Mouse (Mus musculus) ovary, postnatal 10 days (tissue): ENCODE measurements around the gene Chaf1a.
"Not testable (repeated sequence)": the region's sequence is repeated elsewhere in the genome, so short reads cannot be mapped to it uniquely, and the experiment has no call there.

Source experiments
- DNase-seq: peaks from one replicate; pipeline ENCODE4 v3.0.0; 2022; ENCODE audit warnings: low spot score

The Chaf1a gene

GRCm38 (mm10) chr17:56092312-56092711, 52.1 kb downstream of the Chaf1a start:
- DNase-seq = no peak

GRCm38 (mm10) chr17:56092794-56093193, 52.6 kb downstream of the Chaf1a start:
- no peak for DNase-seq

GRCm38 (mm10) chr17:56096883-56097282, 56.6 kb downstream of the Chaf1a start:
- no peak for DNase-seq

GRCm38 (mm10) chr17:56098180-56098579, 57.9 kb downstream of the Chaf1a start:
- DNase-seq = no peak

DNA sequence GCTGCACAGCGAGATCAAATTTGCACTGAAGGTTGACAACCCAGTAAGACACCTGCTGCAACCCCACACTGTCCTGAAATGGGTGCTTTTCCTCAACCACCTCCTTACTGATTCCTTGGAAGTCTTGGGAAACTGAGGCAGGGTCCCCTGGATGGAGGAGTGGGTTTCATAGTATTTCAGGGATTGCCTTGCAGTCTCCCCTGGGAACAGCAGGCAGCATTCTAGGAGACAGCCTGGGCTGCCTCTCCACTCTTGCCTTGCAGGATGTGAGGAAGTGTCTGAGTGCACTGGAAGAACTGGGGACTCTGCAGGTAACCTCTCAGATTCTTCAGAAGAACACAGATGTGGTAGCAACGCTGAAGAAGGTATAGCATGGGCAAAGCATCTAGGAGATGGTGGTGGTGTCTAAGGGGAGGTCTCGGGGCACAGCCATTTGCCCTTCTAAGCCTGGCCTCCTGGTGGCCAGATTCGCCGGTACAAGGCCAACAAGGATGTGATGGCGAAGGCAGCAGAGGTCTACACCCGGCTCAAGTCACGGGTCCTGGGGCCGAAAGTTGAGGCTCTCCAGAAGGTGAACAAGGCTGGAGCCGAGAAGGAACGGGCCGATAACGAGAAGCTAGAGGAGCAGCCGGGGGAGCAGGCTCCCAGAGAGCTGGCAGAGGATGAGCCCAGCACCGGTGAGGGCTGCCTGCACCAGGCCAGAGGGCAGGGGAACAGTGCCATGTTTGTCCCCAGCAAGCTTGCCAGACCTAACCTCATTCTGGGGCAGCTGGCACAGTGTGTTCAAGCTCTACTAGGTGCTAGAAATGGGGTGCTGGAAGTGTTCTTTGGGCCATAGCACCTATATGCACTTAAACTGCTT, 58.7 kb downstream of the Chaf1a start:
- no peak for DNase-seq

DNA sequence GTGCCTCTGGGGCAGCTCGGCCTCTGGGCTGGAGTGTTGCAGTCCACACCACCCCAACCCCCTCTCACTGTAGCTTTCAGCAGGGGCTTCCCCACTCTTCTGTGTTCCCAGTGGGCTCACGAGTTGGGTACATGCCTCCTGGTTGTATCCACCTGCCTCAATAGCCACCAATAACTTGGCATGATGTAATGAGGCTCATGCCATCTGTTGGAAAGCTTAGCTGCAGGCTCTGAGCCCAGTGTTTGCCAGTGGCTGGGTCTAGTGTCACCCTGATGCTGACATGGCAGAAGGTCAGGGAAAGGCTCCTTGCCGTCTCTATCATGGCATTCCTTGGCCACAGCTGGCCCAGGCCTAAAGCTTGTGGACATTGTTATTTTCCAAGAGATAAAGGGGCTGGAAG, 60.6 kb downstream of the Chaf1a start:
- DNase-seq = no peak

DNA sequence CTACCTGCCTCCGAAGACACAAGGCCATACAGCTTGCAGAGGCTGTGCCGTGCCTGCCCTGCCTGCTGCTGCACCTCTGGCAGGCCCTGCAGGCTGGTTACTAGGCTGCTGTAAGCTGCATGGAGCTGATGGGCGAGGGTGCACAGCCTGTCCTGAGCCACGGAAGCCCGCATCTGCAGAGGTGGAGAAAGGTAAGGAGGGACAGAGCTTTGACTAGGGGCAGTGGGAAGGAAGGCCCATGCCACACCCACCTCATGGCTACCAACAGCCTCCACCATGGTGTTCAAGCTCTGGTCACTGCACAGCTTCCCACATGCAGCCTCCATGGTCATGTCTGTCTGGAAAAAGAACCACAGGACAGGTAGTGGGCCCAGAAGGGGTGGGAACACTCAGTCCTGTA, 61.9 kb downstream of the Chaf1a start:
- DNase-seq = no peak

DNA sequence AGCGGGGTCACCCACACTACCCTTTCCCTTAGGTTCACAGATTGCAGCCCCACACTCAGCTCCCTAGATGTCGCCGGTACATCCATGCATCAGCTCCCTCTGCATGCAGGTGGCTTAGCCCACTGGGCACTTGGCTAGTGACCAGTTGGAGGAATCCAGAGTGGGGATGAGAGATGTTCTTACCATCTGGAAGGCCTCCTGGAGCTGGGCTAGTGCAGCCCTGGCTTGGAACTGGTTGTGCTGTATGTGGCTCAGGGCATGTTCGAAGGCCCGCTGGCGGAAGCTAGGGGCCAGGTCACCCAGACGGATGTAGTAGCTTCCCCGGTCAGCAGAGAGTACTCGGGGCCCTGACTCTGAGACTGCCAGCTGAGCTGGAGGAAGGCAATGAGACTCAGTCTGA, 62.7 kb downstream of the Chaf1a start:
- DNase-seq = no peak

GRCm38 (mm10) chr17:56103465-56104285, 63.4 kb downstream of the Chaf1a start:
- DNase-seq = no peak

GRCm38 (mm10) chr17:56104821-56105220, 64.6 kb downstream of the Chaf1a start:
- not testable (repeated sequence) for DNase-seq

DNA sequence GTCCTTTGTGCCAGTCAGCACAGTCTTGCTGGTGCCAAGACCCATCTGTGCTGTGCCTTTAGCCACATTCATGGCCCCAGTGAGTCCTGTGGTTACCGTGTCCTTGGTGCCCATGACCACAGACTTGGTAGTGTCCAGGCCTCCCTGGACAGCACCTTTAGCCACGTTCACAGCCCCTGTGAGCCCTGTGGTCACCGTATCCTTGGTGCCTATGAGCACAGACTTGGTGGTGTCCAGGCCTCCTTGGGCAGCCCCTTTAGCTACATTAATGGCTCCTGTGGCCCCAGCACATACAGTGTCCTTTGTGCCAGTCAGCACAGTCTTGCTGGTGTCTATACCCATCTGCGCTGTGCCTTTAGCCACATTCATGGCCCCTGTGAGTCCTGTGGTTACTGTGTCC, 66.2 kb downstream of the Chaf1a start:
- not testable (repeated sequence) for DNase-seq

DNA sequence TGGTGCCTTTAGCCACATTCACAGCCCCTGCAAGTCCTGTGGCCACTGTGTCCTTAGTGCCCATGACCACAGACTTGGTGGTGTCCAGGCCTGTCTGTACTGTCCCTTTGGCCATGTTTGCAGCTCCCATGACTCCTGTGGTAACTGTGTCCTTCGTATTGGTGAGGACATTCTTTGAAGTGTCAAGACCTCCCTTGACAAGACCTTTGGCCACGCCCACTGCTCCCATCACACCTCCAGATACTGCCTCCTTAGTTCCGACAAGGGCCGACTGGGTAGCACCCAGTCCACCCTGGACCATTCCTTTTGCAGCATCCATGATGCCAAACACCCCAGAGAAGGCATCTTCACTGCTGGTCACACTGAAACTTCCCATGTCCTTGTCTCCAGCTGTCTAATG, 66.7 kb downstream of the Chaf1a start:
- no peak for DNase-seq

DNA sequence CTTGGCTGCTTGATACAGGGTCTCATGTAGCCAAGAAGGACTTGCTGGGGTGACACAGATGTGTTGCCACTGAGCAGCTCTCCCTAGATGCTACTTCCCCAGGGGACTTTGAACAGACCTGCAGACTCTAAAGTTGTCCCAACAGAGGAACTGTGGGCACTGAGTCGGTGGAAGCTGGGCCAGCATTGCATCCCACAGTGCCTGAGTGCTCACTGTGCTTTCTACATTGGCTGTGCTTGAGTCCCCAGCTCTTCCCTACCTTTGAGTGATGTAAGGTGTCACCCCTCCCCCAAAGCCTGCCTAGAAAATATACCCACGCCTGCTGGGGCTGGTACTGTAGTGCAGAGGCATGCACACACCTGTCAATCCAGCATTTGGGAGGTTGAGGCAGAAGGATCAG, 67.5 kb downstream of the Chaf1a start:
- DNase-seq = no peak

DNA sequence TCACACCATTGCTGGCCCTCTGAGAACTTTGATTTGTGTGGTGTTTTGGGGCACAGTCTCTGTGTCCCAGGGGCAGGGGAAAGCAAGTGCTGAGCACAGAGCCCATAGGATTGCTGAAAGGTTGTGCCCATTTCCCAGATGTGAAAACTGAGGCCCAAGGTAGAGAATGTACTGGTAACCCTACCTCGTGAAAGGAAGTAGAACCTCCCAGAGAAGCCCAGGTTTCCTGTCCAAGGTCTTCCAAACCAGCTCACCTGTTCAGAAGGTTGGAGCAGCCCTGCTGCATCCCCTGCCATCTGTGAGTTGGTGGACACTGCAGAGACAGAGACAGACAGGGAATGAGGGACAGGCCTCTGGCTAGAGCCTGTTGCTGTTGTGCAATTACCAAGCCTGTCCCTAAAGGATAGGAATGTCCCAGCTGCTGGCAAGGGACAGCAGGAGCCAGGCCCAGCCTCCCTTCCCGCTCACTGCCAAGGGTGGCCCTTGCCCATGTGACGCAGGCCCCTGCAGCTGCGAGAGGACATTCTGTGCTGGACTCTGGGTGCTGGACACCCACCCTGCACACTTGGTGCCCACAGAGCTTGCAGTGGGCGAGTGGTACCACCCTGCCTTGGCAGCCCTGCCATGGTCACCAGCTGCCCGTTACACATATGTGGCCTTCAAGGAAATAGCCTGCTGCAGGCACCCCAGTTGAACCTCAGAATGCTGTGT, 68.2 kb downstream of the Chaf1a start:
- no peak for DNase-seq

- DNase-seq = no peak
These were observed 69.2 kb downstream of the Chaf1a start, which contains the start of gene Plin4 for GRCm38 (mm10) chr17:56109219-56110051. Gene Plin4 (minus strand): TSS chr17:56109803.

GRCm38 (mm10) chr17:56110571-56110970, 70.3 kb downstream of the Chaf1a start:
- no peak for DNase-seq

DNA sequence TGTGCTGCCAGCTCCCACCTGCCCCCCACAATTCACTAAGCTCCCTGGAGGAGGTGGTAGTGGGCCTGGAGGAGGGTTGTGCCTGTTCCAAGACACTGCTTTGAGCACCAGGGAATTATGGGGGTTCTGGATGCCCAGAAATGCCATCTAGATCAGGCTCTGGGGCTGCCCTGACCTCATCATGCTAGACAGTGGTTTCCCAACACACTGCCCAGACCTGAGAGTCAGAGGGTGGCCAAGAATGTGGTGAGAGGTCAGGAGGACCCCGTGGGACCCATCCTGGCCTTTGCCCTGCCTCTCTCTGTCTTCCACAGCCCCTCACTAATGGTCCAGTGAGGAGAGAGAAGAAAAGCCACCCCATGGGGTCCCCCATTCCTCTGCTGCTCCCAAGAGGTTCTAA, 70.8 kb downstream of the Chaf1a start:
- DNase-seq = no peak

DNA sequence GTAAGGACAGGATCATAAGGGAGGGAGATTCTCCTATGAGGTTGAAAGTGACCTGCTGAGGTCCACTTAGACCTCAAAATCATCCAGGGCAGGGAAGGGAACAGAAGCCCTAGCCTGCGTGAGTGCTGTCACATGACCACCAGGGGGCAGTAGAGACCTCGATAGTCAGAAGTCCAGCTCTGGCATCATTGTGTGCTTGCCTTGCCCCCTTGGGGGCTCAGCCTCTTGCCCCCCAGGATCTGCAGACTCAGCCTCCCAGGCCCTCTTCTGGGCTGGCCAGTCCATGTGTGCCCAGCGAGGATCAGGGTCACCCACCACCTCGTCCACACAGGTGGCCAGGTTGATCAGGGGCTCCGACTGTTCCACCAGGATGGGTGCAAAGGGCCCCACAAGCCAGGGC, 71.6 kb downstream of the Chaf1a start:
- DNase-seq = no peak

DNA sequence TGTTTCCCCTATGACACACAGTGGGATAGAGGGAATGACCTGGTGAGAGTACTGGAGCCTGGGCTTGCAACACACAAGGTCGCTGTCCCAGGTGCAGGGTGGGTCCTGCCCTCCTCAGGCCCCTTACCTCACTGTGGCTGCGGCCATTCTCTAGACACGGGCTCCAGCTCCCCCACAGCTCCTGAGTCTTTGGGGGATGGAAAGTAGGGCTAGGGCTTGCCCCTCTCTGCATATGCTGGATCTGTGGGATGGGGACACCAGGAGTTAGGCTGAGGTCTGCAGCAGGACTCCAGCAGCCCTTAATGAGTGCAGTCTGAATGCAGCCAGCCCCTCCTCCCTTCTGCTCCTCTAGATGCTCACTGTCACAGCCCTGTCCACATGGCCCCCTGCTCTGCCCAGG, 72.5 kb downstream of the Chaf1a start:
- DNase-seq = no peak

- DNase-seq = no peak
These were observed 76.0 kb downstream of the Chaf1a start for GRCm38 (mm10) chr17:56116193-56116592.

DNA sequence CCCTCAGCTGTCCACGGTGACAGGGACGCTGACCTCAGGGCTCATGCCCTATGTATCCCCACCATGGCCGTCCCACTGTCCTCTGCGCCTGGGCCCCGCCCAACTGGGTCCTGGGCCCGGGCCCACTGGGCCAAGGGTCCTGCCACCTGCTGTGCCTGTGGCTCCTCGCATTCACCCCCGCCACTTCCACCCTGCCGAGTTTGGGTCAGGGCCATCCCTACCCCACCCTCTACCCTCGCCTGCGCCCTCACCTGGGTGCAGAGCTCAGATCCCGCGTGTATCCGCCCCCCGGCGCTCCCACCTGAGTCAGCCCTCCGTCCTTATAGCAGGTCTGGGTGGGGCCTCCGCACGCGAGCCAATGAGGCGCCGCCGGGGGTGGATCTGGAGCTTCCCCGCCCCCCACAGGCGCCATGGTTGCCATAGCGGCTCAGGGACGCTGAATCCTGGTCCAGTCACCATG, 77.0 kb downstream of the Chaf1a start, which contains the start of gene Plin5:
TSS of gene Plin5 (minus strand) at position 346 of the 460 bp plus-strand sequence.
- no peak for DNase-seq
